17 mouse cellular contexts compared by ENCODE assay signal in genomic region chr11:56335937-56336336, GRCm38 (mm10).
DNase-seq lines count a peak whose midpoint lies in the region.
"Had no signal": no experiment of that assay in that cellular context is flagged by ENCODE, and none has a peak within 500 bp of the region (broad histone marks: within the 10 kb centered on the region; RNA-seq: fewer than 3 reads in every experiment).

No protein-coding gene starts in this region.

- peak; percentile 46 to 47 for DNase-seq in left cerebral cortex, adult 18-20 months (ENCODE audit: low spot score in 2 of 2)
- no peak for DNase-seq in left cerebral cortex, adult 11 months (ENCODE audit: low spot score)
- DNase-seq in brain, adult 2 months (ENCODE audit: low read depth, low spot score): peak; percentile 73
- DNase-seq in frontal cortex, postnatal 36 days (ENCODE audit: low spot score in 2 of 2): peak; percentile 14 to 33
- DNase-seq in layer of hippocampus, postnatal 36 days: peak; percentile 45 to 49
- DNase-seq in adrenal gland, postnatal 25 days: no peak
- DNase-seq: adrenal gland, postnatal 36 days; B cell, adult 2 months; cerebellum, adult 2 months; cerebellum, postnatal 14 days; gastrocnemius, postnatal 14 days; heart, postnatal 14 days; kidney, adult 18-20 months; kidney, postnatal 36 days; liver, embryonic 13.5 days; lung, adult 18-20 months; lung, postnatal 4 days had no signal

Comparison
In these comparisons a context has a peak if more than half of its experiments do, and no peak if none do; other contexts are left out.
1. DNase-seq: peak in left cerebral cortex, adult 18-20 months (2 of 2), brain, adult 2 months (single experiment), frontal cortex, postnatal 36 days (2 of 2) and layer of hippocampus, postnatal 36 days (2 of 2); none in left cerebral cortex, adult 11 months (single experiment) and adrenal gland, postnatal 25 days (single experiment).